Mouse (Mus musculus) small intestine, adult 2 months (tissue): ENCODE measurements at regions not wholly inside any gene's neighbourhood (a gene's known extent, or its start where the extent isn't known, plus 50 kb on each side); places are given as distances from the start of the nearest gene placed in this dataset.

Experiments used
- CTCF ChIP-seq: fragments of 200-500 bp; IDR thresholded peaks from 2 replicates; pipeline ENCODE4 v1.5.1; 2012; ENCODE audit warnings: low read depth, mild to moderate bottlenecking, control low read depth, inconsistent platforms, low read length, moderate library complexity, mixed read lengths; ENCODE audit not compliant: insufficient replicate concordance, insufficient read length; ENCODE audit errors: extremely low read depth
- POLR2A ChIP-seq: fragments of 200-500 bp; IDR thresholded peaks from 2 replicates; pipeline ENCODE4 v1.6.1; 2012; ENCODE audit warnings: low read depth, mild to moderate bottlenecking, control low read depth, inconsistent platforms, low read length, moderate library complexity

GRCm38 (mm10) chr15:56077081-56077480 lies 1400.3 kb downstream of the Slc22a22 start:
- TF ChIP-seq POLR2A = no peak
- TF ChIP-seq CTCF = no peak
